Mouse (Mus musculus) intestine, embryonic 16.5 days (tissue): ENCODE measurements at regions not wholly inside any gene's neighbourhood (a gene's known extent, or its start where the extent isn't known, plus 50 kb on each side); places are given as distances from the start of the nearest gene placed in this dataset.

ENCODE experiments used
- ATAC-seq: fragments of 200-750 bp; cut with Nextera tagmentation; 2 replicates; pipeline ENCODE4 v1.8.0; 2017; ENCODE audit warnings: moderate TSS enrichment, moderate library complexity
- H3K27ac ChIP-seq: fragments of 300-500 bp; sonication (generic); 2 replicates; pipeline ENCODE4 v1.5.1; 2014; ENCODE audit warnings: mild to moderate bottlenecking, low read length
- H3K27me3 ChIP-seq: fragments of 300-500 bp; sonication (generic); replicated peaks from 2 replicates; pipeline ENCODE4 v1.6.1; 2014; ENCODE audit warnings: low read length, control low read depth, mixed read lengths; ENCODE audit not compliant: control insufficient read depth, insufficient read depth
- H3K36me3 ChIP-seq: fragments of 300-500 bp; sonication (generic); 2 replicates; pipeline ENCODE4 v1.6.1; 2014; ENCODE audit warnings: low read length, control low read depth; ENCODE audit not compliant: control insufficient read depth, insufficient read depth
- H3K4me1 ChIP-seq: fragments of 300-500 bp; sonication (generic); 2 replicates; pipeline ENCODE4 v1.6.1; 2014; ENCODE audit warnings: low read length, control low read depth, mixed read lengths; ENCODE audit not compliant: control insufficient read depth, insufficient read depth
- H3K4me2 ChIP-seq: fragments of 300-500 bp; sonication (generic); 2 replicates; pipeline ENCODE4 v1.6.1; 2014; ENCODE audit warnings: low read depth, low read length, control low read depth
- H3K4me3 ChIP-seq: fragments of 300-500 bp; sonication (generic); 2 replicates; pipeline ENCODE4 v1.5.1; 2014; ENCODE audit warnings: mild to moderate bottlenecking, low read length
- H3K9ac ChIP-seq: fragments of 300-500 bp; sonication (generic); 2 replicates; pipeline ENCODE4 v1.6.1; 2014; ENCODE audit warnings: low read depth, low read length
- H3K9me3 ChIP-seq: fragments of 300-500 bp; sonication (generic); 2 replicates; pipeline ENCODE4 v1.6.1; 2016; ENCODE audit warnings: low read length, control low read depth; ENCODE audit not compliant: control insufficient read depth
- WGBS: fragments of 180-500 bp; shearing (Covaris S2); extraction: QIAGEN DNeasy Blood & Tissue Kit; methylation state at CpG from one replicate; pipeline ENCODE4 v1.1.7; 2014; 5-methylcytosine and 5-hydroxymethylcytosine counted together

- Histone ChIP-seq H3K4me3 (no peak overlapping the region), H3K36me3 (no peaks in the 10 kb centered on the region), H3K27me3 (no peaks in the 10 kb centered on the region), H3K4me2 (no peak overlapping the region), H3K9me3 (no peaks in the 10 kb centered on the region), H3K27ac (no peak overlapping the region), H3K4me1 (no peaks in the 10 kb centered on the region), H3K9ac (no peak overlapping the region)
- no peak for ATAC-seq
- 69% methylated on average over 1 of the region's 1 CpGs for WGBS
Measured at GRCm38 (mm10) chr15:7714641-7715040, 96.0 kb upstream of the Gdnf start.

GRCm38 (mm10) chr15:7716188-7716587 is 94.5 kb upstream of the Gdnf start:
- Histone ChIP-seq H3K27me3 (no peaks in the 10 kb centered on the region), H3K9me3 (no peaks in the 10 kb centered on the region), H3K9ac (no peak overlapping the region), H3K27ac (no peak overlapping the region), H3K4me1 (no peaks in the 10 kb centered on the region), H3K4me2 (no peak overlapping the region), H3K36me3 (no peaks in the 10 kb centered on the region), H3K4me3 (no peak overlapping the region)
- no peak for ATAC-seq
- 76% methylated on average over 1 of the region's 1 CpGs for WGBS

GRCm38 (mm10) chr15:7723202-7723721 is 87.4 kb upstream of the Gdnf start:
- Histone ChIP-seq H3K4me2 (no peak overlapping the region), H3K27me3 (no peaks in the 10 kb centered on the region), H3K9ac (no peak overlapping the region), H3K36me3 (no peaks in the 10 kb centered on the region), H3K4me3 (no peak overlapping the region), H3K4me1 (no peaks in the 10 kb centered on the region), H3K27ac (no peak overlapping the region), H3K9me3 (no peaks in the 10 kb centered on the region)
- 30% methylated on average over 5 of the region's 5 CpGs for WGBS
- no peak for ATAC-seq

- H3K4me2 ChIP-seq: no peak overlapping the region
- H3K4me1 ChIP-seq: no peaks in the 10 kb centered on the region
- 81% methylated on average over 2 of the region's 2 CpGs for WGBS
- no peaks in the 10 kb centered on the region for H3K9me3 ChIP-seq
- no peak overlapping the region for H3K27ac ChIP-seq
- H3K27me3 ChIP-seq: no peaks in the 10 kb centered on the region
- H3K4me3 ChIP-seq: no peak overlapping the region
- no peak for ATAC-seq
- H3K36me3 ChIP-seq: no peaks in the 10 kb centered on the region
- no peak overlapping the region for H3K9ac ChIP-seq
Measured at GRCm38 (mm10) chr15:7723770-7724169, 86.9 kb upstream of the Gdnf start.

- no peaks in the 10 kb centered on the region for H3K9me3 ChIP-seq
- no peak overlapping the region for H3K27ac ChIP-seq
- no peak overlapping the region for H3K9ac ChIP-seq
- no peaks in the 10 kb centered on the region for H3K4me1 ChIP-seq
- H3K27me3 ChIP-seq: no peaks in the 10 kb centered on the region
- no peak for ATAC-seq
- no peak overlapping the region for H3K4me3 ChIP-seq
- no peaks in the 10 kb centered on the region for H3K36me3 ChIP-seq
- 49% methylated on average over 4 of the region's 4 CpGs for WGBS
- no peak overlapping the region for H3K4me2 ChIP-seq
Measured at GRCm38 (mm10) chr15:7725505-7725904, 85.1 kb upstream of the Gdnf start.

- no peak overlapping the region for H3K4me3 ChIP-seq
- 90% methylated on average over 4 of the region's 4 CpGs for WGBS
- no peaks in the 10 kb centered on the region for H3K27me3 ChIP-seq
- no peak overlapping the region for H3K27ac ChIP-seq
- no peaks in the 10 kb centered on the region for H3K9me3 ChIP-seq
- no peak overlapping the region for H3K4me2 ChIP-seq
- no peaks in the 10 kb centered on the region for H3K36me3 ChIP-seq
- ATAC-seq: no peak
- H3K4me1 ChIP-seq: no peaks in the 10 kb centered on the region
- no peak overlapping the region for H3K9ac ChIP-seq
Measured at GRCm38 (mm10) chr15:7747586-7747985, 63.1 kb upstream of the Gdnf start.

GRCm38 (mm10) chr15:7750441-7750840 is 60.2 kb upstream of the Gdnf start:
- H3K9ac ChIP-seq: no peak overlapping the region
- H3K9me3 ChIP-seq: no peaks in the 10 kb centered on the region
- H3K36me3 ChIP-seq: no peaks in the 10 kb centered on the region
- H3K27me3 ChIP-seq: no peaks in the 10 kb centered on the region
- no peak for ATAC-seq
- H3K27ac ChIP-seq: no peak overlapping the region
- H3K4me3 ChIP-seq: no peak overlapping the region
- WGBS: 85% methylated on average over 5 of the region's 5 CpGs
- H3K4me2 ChIP-seq: no peak overlapping the region
- no peaks in the 10 kb centered on the region for H3K4me1 ChIP-seq
